Mouse (Mus musculus) heart, embryonic 12.5 days (tissue): Measurements from ENCODE around the gene AI597479. TPM values are rescaled to one million over a fixed set of nuclear protein-coding genes. Genes with fewer than 3 reads are reported as not detected.
"Not testable (repeated sequence)": the region's sequence is repeated elsewhere in the genome, so short reads cannot be mapped to it uniquely, and the experiment has no call there.

ENCODE experiments used
- ATAC-seq: fragments of 200-750 bp; cut with Nextera tagmentation; 2 replicates; pipeline ENCODE4 v1.8.0; 2017; ENCODE audit warnings: moderate TSS enrichment, moderate library complexity; ENCODE audit not compliant: insufficient number of reproducible peaks, low FRiP score
- H3K27ac ChIP-seq: fragments of 300-500 bp; sonication (generic); 2 replicates; pipeline ENCODE4 v1.5.1; 2016; ENCODE audit warnings: mild to moderate bottlenecking, moderate library complexity; ENCODE audit not compliant: poor library complexity, severe bottlenecking
- H3K27me3 ChIP-seq: fragments of 300-500 bp; sonication (generic); replicated peaks from 2 replicates; pipeline ENCODE4 v1.6.1; 2016; ENCODE audit warnings: mild to moderate bottlenecking, moderate library complexity
- H3K36me3 ChIP-seq: fragments of 300-500 bp; sonication (generic); 2 replicates; pipeline ENCODE4 v1.6.1; 2016; ENCODE audit warnings: mild to moderate bottlenecking, moderate library complexity
- H3K4me1 ChIP-seq: fragments of 300-500 bp; sonication (generic); replicated peaks from 2 replicates; pipeline ENCODE4 v1.6.1; 2016; ENCODE audit warnings: mild to moderate bottlenecking
- H3K4me2 ChIP-seq: fragments of 300-500 bp; sonication (generic); 2 replicates; pipeline ENCODE4 v1.6.1; 2016; ENCODE audit warnings: mild to moderate bottlenecking, moderate library complexity
- H3K4me3 ChIP-seq: fragments of 300-500 bp; sonication (generic); 2 replicates; pipeline ENCODE4 v1.5.1; 2016; ENCODE audit warnings: mild to moderate bottlenecking
- H3K9ac ChIP-seq: fragments of 300-500 bp; sonication (generic); 2 replicates; pipeline ENCODE4 v1.6.1; 2016; ENCODE audit warnings: mild to moderate bottlenecking, moderate library complexity
- H3K9me3 ChIP-seq: fragments of 300-500 bp; sonication (generic); replicated peaks from 2 replicates; pipeline ENCODE4 v1.6.1; 2016; ENCODE audit warnings: mild to moderate bottlenecking, moderate library complexity
- WGBS: fragments of 180-500 bp; shearing (Covaris S2); methylation state at CpG from one replicate; pipeline ENCODE4 v1.1.7; 2016; 5-methylcytosine and 5-hydroxymethylcytosine counted together
- polyA plus RNA-seq: library from polyadenylated mRNA; unstranded; fragments of >200 nt; fragmentation: Nextera tagmentation; extraction: Ambion mirVana; gene quantifications from 2 replicates; pipeline ENCODE4 v1.2.1, GENCODE M21; 2016

AI597479 gene
- polyA plus RNA-seq, 1 experiment from 2014 or later, result 25.7 TPM

- no peak overlapping the region for H3K9ac ChIP-seq
- no peak overlapping the region for H3K27ac ChIP-seq
- H3K4me2 ChIP-seq, result no peak overlapping the region
- no peak overlapping the region for H3K4me3 ChIP-seq
- peaks cover 41% of the 10 kb centered on the region for H3K4me1 ChIP-seq
- no peak for ATAC-seq
- H3K27me3 ChIP-seq, result no peaks in the 10 kb centered on the region
- H3K36me3 ChIP-seq, result peaks cover 86% of the 10 kb centered on the region
- H3K9me3 ChIP-seq, result no peaks in the 10 kb centered on the region
Observed at GRCm38 (mm10) chr1:43127196-43127595, 28.7 kb downstream of the AI597479 start.

- Histone ChIP-seq H3K4me2 (no peak overlapping the region), H3K4me3 (no peak overlapping the region), H3K27ac (peak overlapping the region; percentile 48), H3K9me3 (no peaks in the 10 kb centered on the region), H3K36me3 (peaks cover 81% of the 10 kb centered on the region), H3K4me1 (peaks cover 41% of the 10 kb centered on the region), H3K9ac (0 out of 2 replicates have a peak overlapping the region, but pooled peaks have one; percentile 6), H3K27me3 (no peaks in the 10 kb centered on the region)
- no peak; the same call in 1 of the 2 replicates for ATAC-seq
- WGBS, result 34% methylated on average over 8 of the region's 8 CpGs
Observed at GRCm38 (mm10) chr1:43127820-43128610, 29.5 kb downstream of the AI597479 start.

GRCm38 (mm10) chr1:43130219-43130981, 31.9 kb downstream of the AI597479 start:
- no peak overlapping the region for H3K4me2 ChIP-seq
- peaks cover 79% of the 10 kb centered on the region for H3K36me3 ChIP-seq
- H3K9me3 ChIP-seq, result no peaks in the 10 kb centered on the region
- peaks cover 37% of the 10 kb centered on the region for H3K4me1 ChIP-seq
- H3K9ac ChIP-seq, result no peak overlapping the region
- no peak for ATAC-seq
- WGBS, result 73% methylated on average over 5 of the region's 5 CpGs
- H3K27ac ChIP-seq, result no peak overlapping the region; the same call in 1 of the 2 replicates
- H3K27me3 ChIP-seq, result no peaks in the 10 kb centered on the region
- H3K4me3 ChIP-seq, result no peak overlapping the region

GRCm38 (mm10) chr1:43131591-43131990, 33.1 kb downstream of the AI597479 start:
- Histone ChIP-seq H3K9me3 (no peaks in the 10 kb centered on the region), H3K4me2 (no peak overlapping the region), H3K4me3 (no peak overlapping the region), H3K36me3 (peaks cover 84% of the 10 kb centered on the region), H3K27ac (no peak overlapping the region), H3K4me1 (peaks cover 44% of the 10 kb centered on the region), H3K27me3 (no peaks in the 10 kb centered on the region), H3K9ac (no peak overlapping the region)
- 81% methylated on average over 9 of the region's 9 CpGs for WGBS
- no peak for ATAC-seq

DNA sequence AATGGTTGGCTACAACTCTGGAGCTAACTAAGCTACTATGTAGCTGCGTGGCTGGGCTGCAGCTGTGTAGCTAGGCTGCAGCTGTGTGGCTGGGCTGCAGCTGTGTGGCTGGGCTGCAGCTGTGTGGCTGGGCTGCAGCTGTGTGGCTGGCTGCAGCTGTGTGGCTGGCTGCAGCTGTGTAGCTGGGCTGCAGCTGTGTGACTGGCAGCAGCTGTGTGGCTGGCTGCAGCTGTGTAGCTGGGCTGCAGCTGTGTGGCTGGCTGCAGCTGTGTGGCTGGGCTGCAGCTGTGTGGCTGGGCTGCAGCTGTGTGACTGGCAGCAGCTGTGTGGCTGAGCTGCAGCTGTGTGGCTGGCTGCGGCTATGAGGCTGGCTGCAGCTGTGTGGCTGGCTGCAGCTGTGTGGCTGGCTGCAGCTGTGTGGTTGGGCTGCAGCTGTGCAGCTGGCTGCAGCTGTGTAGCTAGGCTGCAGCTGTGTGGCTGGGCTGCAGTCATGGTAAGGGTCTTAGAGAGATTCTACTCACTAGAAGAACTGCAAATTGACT, 38.0 kb downstream of the AI597479 start:
- ATAC-seq, H3K4me3 ChIP-seq, H3K27ac ChIP-seq: not testable (repeated sequence)

DNA sequence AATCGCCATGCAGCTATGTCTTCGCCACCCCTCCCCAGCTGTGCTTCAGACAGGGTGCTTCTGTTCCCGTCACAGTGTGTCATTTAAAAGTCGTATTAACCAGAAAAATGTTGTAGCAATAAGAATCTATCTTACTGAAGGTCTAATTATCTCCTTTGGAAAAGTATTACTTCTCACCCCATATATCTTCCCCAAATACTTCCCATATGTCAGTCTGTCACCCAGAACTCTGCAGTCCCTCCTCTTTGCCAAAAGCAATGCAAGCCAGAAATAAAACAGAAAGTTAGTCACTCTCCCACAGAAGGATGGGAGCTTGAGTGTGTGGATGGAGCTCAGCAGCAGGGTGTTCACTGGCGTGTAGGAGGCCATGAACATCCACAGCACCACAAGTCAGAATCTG, 38.8 kb downstream of the AI597479 start:
- ATAC-seq, result no peak
- no peak overlapping the region for H3K4me2 ChIP-seq
- 90% methylated on average over 5 of the region's 5 CpGs for WGBS
- no peak overlapping the region for H3K9ac ChIP-seq
- no peak overlapping the region for H3K4me3 ChIP-seq
- H3K27ac ChIP-seq, result no peak overlapping the region
- peaks cover 83% of the 10 kb centered on the region for H3K36me3 ChIP-seq
- H3K4me1 ChIP-seq, result peaks cover 36% of the 10 kb centered on the region
- no peaks in the 10 kb centered on the region for H3K27me3 ChIP-seq
- no peaks in the 10 kb centered on the region for H3K9me3 ChIP-seq

More for the DNA sequence above, 38.0 kb downstream of the AI597479 start:
- not testable (repeated sequence) for H3K9ac ChIP-seq, H3K27me3 ChIP-seq, H3K4me2 ChIP-seq, H3K9me3 ChIP-seq
- WGBS, result 87% methylated on average over 2 of the region's 2 CpGs
- Histone ChIP-seq H3K36me3 (peaks cover 79% of the 10 kb centered on the region), H3K4me1 (peaks cover 29% of the 10 kb centered on the region)

DNA sequence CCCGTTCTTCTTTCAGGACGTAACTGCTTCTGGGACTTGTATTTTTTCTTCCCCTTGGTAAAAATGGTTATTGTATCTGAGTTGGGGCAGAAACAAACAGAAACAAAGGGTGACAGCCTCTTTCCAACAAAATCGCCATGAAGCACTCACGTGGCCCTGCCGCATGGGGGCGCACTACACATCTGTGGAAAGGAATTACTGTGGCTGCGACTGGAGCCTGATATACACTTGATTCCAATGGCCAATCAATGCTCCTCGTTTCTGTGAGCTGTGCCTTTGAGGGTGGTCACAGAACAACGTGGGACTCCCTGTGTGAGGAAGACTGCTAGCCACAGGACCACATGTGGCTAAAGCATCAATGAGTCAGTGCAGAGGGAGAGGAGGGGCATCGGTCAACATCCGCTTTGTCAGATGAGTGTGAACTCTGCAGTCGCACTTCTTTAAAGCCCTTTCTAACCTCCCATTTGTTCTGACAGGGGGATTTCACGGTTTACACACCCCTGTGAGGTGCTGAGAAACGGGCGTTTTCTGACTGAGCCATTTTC, 39.8 kb downstream of the AI597479 start:
- Histone ChIP-seq H3K9ac (no peak overlapping the region), H3K9me3 (no peaks in the 10 kb centered on the region), H3K27me3 (no peaks in the 10 kb centered on the region), H3K4me2 (no peak overlapping the region), H3K36me3 (peaks cover 79% of the 10 kb centered on the region), H3K4me3 (no peak overlapping the region), H3K4me1 (peaks cover 43% of the 10 kb centered on the region), H3K27ac (no peak overlapping the region)
- no peak for ATAC-seq
- 62% methylated on average over 15 of the region's 15 CpGs for WGBS

DNA sequence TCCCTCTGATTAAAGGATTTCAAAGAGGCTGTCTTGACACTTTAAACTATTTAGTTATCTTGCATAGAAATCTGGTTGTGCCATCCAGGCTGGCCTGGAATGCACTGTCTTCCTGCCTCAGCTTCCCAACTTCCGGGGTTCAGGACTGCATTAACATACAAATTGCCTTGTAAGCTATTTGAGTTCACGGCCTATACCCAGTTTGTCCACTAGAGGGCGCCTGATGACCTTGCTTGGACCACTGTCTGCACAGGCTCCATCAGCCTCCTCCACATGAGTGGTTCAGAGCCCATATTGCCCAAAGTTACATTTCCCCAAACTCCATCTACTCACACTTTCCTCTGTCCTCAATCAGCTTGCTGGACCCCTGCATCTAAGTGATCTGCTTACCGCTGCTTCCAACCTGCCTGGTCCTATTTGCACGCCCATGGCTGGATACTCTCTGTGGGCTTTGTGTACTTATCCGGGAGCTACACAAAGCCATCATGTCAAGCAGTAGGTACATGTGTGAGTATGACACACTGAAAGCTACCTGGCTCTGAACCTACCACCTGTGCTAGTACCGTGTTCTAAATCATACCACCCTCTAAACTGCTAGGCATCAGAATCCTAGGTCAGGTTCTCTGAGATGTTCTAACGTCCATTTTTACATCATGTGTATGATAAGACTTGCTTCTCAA, 41.2 kb downstream of the AI597479 start:
- Histone ChIP-seq H3K9me3 (no peaks in the 10 kb centered on the region), H3K9ac (no peak overlapping the region), H3K27me3 (no peaks in the 10 kb centered on the region), H3K36me3 (peaks cover 80% of the 10 kb centered on the region), H3K27ac (no peak overlapping the region), H3K4me3 (no peak overlapping the region), H3K4me2 (no peak overlapping the region), H3K4me1 (peaks cover 52% of the 10 kb centered on the region)
- 49% methylated on average over 8 of the region's 8 CpGs for WGBS
- peak; percentile 41; the same call in 1 of the 2 replicates for ATAC-seq

DNA sequence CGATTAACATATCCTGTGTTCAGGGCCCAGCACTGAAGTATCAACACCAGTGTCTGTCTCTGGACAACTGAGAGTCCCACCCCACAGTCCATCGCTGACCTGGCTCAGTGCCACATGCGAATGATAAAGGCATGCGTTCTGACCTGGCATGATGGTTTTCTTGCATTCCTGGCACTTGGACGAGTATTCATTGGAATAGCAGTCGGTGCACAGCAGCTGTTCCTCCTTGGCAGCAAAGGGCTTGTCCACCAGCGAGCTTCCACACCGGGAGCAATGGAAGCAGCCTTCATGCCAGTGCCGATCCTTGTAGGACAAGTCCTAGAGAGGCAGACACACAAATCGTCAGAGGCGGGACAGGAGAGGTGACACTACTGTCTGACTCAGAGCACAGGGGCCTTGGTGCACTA, 43.0 kb downstream of the AI597479 start:
- Histone ChIP-seq H3K27me3 (no peaks in the 10 kb centered on the region), H3K4me3 (no peak overlapping the region), H3K27ac (peak overlapping the region; percentile 49), H3K9me3 (no peaks in the 10 kb centered on the region), H3K4me1 (peaks cover 52% of the 10 kb centered on the region), H3K4me2 (no peak overlapping the region), H3K36me3 (peaks cover 75% of the 10 kb centered on the region), H3K9ac (no peak overlapping the region)
- WGBS, result 48% methylated on average over 11 of the region's 11 CpGs
- ATAC-seq, result 0 out of 2 replicates have a peak, but pooled peaks have one; percentile 43

- peak overlapping the region; percentile 7; the same call in 1 of the 2 replicates for H3K27ac ChIP-seq
- peaks cover 60% of the 10 kb centered on the region for H3K4me1 ChIP-seq
- H3K4me2 ChIP-seq, result no peak overlapping the region
- peaks cover 69% of the 10 kb centered on the region for H3K36me3 ChIP-seq
- no peak for ATAC-seq
- H3K9ac ChIP-seq, result no peak overlapping the region
- H3K4me3 ChIP-seq, result no peak overlapping the region
- H3K27me3 ChIP-seq, result no peaks in the 10 kb centered on the region
- WGBS, result 80% methylated on average over 6 of the region's 6 CpGs
- H3K9me3 ChIP-seq, result no peaks in the 10 kb centered on the region
Observed at GRCm38 (mm10) chr1:43142849-43143248, 44.3 kb downstream of the AI597479 start.
